Mouse (Mus musculus): ENCODE measurements around the gene Slc38a10. TPM values are rescaled to one million over a fixed set of nuclear protein-coding genes. Genes with fewer than 3 reads are reported as not detected.

The Slc38a10 gene
- 96.3 and 100 TPM in 2 replicates for polyA plus RNA-seq (2015; fragmentation: Nextera tagmentation; extraction: Ambion mirVana)

- peak; percentile 98 for ATAC-seq (ENCODE audit: low read depth)
- H3K4me2 ChIP-seq (ENCODE audit: low read depth, low read length), result peak within 1 kb of the TSS; percentile 89
- H3K36me3 ChIP-seq (ENCODE audit: control insufficient read depth, insufficient read depth, low read length), result no peaks in the 10 kb centered on the region; the same call in 1 of the 2 replicates
- H3K27ac ChIP-seq (ENCODE audit: low read length), result peak within 1 kb of the TSS; percentile 77
- no peaks in the 10 kb centered on the region for H3K27me3 ChIP-seq (ENCODE audit: control insufficient read depth, insufficient read depth, low read depth, low read length)
- WGBS, result under 1% methylated on average over 25 of the region's 28 CpGs
- H3K9ac ChIP-seq (ENCODE audit: low read length), result peak within 1 kb of the TSS; percentile 89
- H3K9me3 ChIP-seq (ENCODE audit: control insufficient read depth, low read length), result no peaks in the 10 kb centered on the region
- peaks cover 6% of the 10 kb centered on the region for H3K4me1 ChIP-seq (replicated peaks; ENCODE audit: control insufficient read depth, insufficient read depth, low read length)
- peak within 1 kb of the TSS; percentile 96 for H3K4me3 ChIP-seq (ENCODE audit: low read length)
Measured at GRCm38 (mm10) chr11:120151113-120151494, at the start of gene Slc38a10. Gene Slc38a10 (minus strand): TSS chr11:120151346.

DNA sequence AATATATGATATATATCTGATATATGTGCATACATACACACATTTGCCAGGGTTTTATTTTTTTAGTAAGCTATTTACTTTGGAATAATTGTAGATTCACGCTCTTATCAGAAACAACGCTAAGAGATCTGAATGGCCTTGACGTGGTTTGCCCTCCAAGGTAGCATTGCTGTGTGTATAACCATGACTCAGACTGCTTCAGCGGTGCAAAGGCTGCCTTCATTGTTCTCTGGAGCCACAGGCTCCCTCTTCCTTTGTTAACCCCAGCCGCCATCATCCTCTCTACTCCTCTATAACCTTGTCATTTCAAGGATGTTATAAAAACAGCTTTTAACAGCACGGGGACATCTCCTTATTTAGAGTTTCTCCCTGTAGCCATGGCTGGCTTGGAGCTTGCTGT is 49.5 kb upstream of the Slc38a10 start:
- Histone ChIP-seq H3K4me2 (ENCODE audit: low read depth, low read length) (no peak overlapping the region), H3K4me3 (ENCODE audit: low read length) (no peak overlapping the region), H3K9me3 (ENCODE audit: control insufficient read depth, low read length) (no peaks in the 10 kb centered on the region), H3K27me3 (ENCODE audit: control insufficient read depth, insufficient read depth, low read depth, low read length) (no peaks in the 10 kb centered on the region), H3K27ac (ENCODE audit: low read length) (no peak overlapping the region), H3K4me1 (replicated peaks; ENCODE audit: control insufficient read depth, insufficient read depth, low read length) (peaks cover 3% of the 10 kb centered on the region; the same call in 1 of the 2 replicates), H3K9ac (ENCODE audit: low read length) (no peak overlapping the region), H3K36me3 (ENCODE audit: control insufficient read depth, insufficient read depth, low read length) (no peaks in the 10 kb centered on the region)
- ATAC-seq (ENCODE audit: low read depth), result no peak
- WGBS, result 51% methylated on average over 6 of the region's 6 CpGs

GRCm38 (mm10) chr11:120199766-120200165 is 48.6 kb upstream of the Slc38a10 start:
- Histone ChIP-seq H3K27ac (ENCODE audit: low read length) (peak overlapping the region; percentile 43), H3K27me3 (ENCODE audit: control insufficient read depth, insufficient read depth, low read depth, low read length) (no peaks in the 10 kb centered on the region), H3K36me3 (ENCODE audit: control insufficient read depth, insufficient read depth, low read length) (no peaks in the 10 kb centered on the region), H3K9ac (ENCODE audit: low read length) (no peak overlapping the region), H3K9me3 (ENCODE audit: control insufficient read depth, low read length) (no peaks in the 10 kb centered on the region), H3K4me3 (ENCODE audit: low read length) (no peak overlapping the region), H3K4me2 (ENCODE audit: low read depth, low read length) (no peak overlapping the region), H3K4me1 (replicated peaks; ENCODE audit: control insufficient read depth, insufficient read depth, low read length) (peaks cover 3% of the 10 kb centered on the region; the same call in 1 of the 2 replicates)
- WGBS, result 66% methylated on average over 7 of the region's 7 CpGs
- ATAC-seq (ENCODE audit: low read depth), result peak; percentile 65; the same call in 1 of the 2 replicates

DNA sequence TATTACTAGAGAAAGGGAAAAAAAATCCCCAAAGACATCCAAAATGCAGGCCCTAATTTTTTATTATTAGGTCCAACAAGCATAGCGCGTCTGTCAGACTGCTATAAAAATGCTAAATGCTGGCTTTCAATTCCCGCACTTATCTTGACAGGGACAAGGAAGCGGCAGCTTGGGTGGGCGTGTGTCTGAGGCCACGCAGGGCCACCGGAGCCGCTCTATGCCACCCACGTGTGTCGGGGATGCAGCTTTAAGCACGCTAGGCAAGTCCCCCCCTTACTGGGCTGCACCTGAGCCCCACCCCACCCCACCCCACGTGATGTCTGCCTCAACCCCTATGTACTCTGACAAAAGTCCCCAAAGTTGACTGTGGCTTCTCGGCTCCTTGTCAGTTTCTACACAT is 47.7 kb upstream of the Slc38a10 start:
- H3K4me1 ChIP-seq (replicated peaks; ENCODE audit: control insufficient read depth, insufficient read depth, low read length), result peaks cover 8% of the 10 kb centered on the region; the same call in 1 of the 2 replicates
- H3K4me2 ChIP-seq (ENCODE audit: low read depth, low read length), result no peak overlapping the region
- H3K4me3 ChIP-seq (ENCODE audit: low read length), result no peak overlapping the region
- no peaks in the 10 kb centered on the region for H3K27me3 ChIP-seq (ENCODE audit: control insufficient read depth, insufficient read depth, low read depth, low read length)
- no peak overlapping the region for H3K9ac ChIP-seq (ENCODE audit: low read length)
- H3K9me3 ChIP-seq (ENCODE audit: control insufficient read depth, low read length), result no peaks in the 10 kb centered on the region
- H3K27ac ChIP-seq (ENCODE audit: low read length), result no peak overlapping the region
- WGBS, result 21% methylated on average over 13 of the region's 13 CpGs
- 0 out of 2 replicates have a peak, but pooled peaks have one; percentile 20 for ATAC-seq (ENCODE audit: low read depth)
- H3K36me3 ChIP-seq (ENCODE audit: control insufficient read depth, insufficient read depth, low read length), result no peaks in the 10 kb centered on the region

- WGBS, result 36% methylated on average over 14 of the region's 14 CpGs
- Histone ChIP-seq H3K4me3 (ENCODE audit: low read length) (peak overlapping the region; percentile 85), H3K27me3 (ENCODE audit: control insufficient read depth, insufficient read depth, low read depth, low read length) (no peaks in the 10 kb centered on the region), H3K9ac (ENCODE audit: low read length) (peak overlapping the region; percentile 71), H3K4me2 (ENCODE audit: low read depth, low read length) (peak overlapping the region; percentile 70), H3K27ac (ENCODE audit: low read length) (peak overlapping the region; percentile 90), H3K4me1 (replicated peaks; ENCODE audit: control insufficient read depth, insufficient read depth, low read length) (peaks cover 20% of the 10 kb centered on the region), H3K9me3 (ENCODE audit: control insufficient read depth, low read length) (no peaks in the 10 kb centered on the region), H3K36me3 (ENCODE audit: control insufficient read depth, insufficient read depth, low read length) (no peaks in the 10 kb centered on the region)
- ATAC-seq (ENCODE audit: low read depth), result no peak
Measured at GRCm38 (mm10) chr11:120190526-120191412, 39.6 kb upstream of the Slc38a10 start.

- Histone ChIP-seq H3K9me3 (ENCODE audit: control insufficient read depth, low read length) (no peaks in the 10 kb centered on the region), H3K27ac (ENCODE audit: low read length) (peak overlapping the region; percentile 99), H3K4me1 (replicated peaks; ENCODE audit: control insufficient read depth, insufficient read depth, low read length) (peaks cover 29% of the 10 kb centered on the region), H3K27me3 (ENCODE audit: control insufficient read depth, insufficient read depth, low read depth, low read length) (no peaks in the 10 kb centered on the region), H3K9ac (ENCODE audit: low read length) (peak overlapping the region; percentile 96), H3K4me2 (ENCODE audit: low read depth, low read length) (peak overlapping the region; percentile 87), H3K4me3 (ENCODE audit: low read length) (peak overlapping the region; percentile 85), H3K36me3 (ENCODE audit: control insufficient read depth, insufficient read depth, low read length) (no peaks in the 10 kb centered on the region)
- under 1% methylated on average over 59 of the region's 68 CpGs for WGBS
- ATAC-seq (ENCODE audit: low read depth), result peak; percentile 96
Measured at GRCm38 (mm10) chr11:120189459-120190312, 38.5 kb upstream of the Slc38a10 start.

DNA sequence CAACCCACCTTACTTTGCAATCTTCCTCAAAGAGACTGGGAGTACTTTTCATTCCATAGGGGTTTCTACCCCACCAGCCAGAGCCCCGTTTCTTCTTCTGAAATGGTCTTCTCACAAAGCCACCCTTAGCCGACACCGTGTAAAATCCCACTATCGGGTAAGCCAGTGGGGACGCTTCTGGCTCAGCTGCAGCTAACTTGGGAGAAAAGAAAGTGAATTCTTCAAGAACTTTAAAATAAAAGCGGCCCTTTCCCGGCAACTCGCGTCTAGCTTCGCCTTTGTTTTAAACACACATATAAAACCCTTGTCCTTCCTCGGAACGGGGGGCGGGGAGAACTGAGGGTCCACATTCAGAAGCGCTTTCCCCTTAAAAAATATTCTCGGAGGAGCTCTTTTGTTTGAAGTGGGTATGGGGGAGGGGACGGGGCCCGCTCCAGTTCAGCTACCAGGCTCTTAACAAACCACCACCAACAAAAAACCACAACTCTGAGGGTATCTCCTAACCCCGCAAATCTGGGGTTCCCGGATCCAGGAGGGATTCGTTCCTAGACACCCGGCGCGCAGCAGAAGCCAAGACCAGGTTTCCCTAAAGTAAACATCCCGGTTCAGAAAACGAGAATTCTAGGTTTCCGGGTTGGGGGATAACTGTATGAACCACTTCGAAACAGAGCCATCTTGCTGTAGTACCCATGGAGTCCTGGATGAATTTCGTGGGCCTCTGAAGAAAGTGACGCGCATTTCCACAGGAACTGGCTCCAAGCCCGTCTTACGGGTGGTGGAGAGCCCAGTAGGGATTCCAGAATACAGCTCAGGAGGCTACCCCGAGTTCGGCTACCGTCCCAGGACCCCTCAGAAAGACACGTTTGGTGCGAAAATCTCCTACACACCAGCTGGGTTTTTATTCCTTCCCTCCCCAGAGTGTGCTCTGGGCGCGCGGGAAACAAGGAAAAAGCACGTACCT is 37.6 kb upstream of the Slc38a10 start:
- ATAC-seq (ENCODE audit: low read depth), result peak; percentile 3
- Histone ChIP-seq H3K36me3 (ENCODE audit: control insufficient read depth, insufficient read depth, low read length) (no peaks in the 10 kb centered on the region), H3K9ac (ENCODE audit: low read length) (peak overlapping the region; percentile 96), H3K4me1 (replicated peaks; ENCODE audit: control insufficient read depth, insufficient read depth, low read length) (peaks cover 31% of the 10 kb centered on the region), H3K4me3 (ENCODE audit: low read length) (peak overlapping the region; percentile 85), H3K27ac (ENCODE audit: low read length) (peak overlapping the region; percentile 99), H3K9me3 (ENCODE audit: control insufficient read depth, low read length) (no peaks in the 10 kb centered on the region), H3K4me2 (ENCODE audit: low read depth, low read length) (peak overlapping the region; percentile 87), H3K27me3 (ENCODE audit: control insufficient read depth, insufficient read depth, low read depth, low read length) (no peaks in the 10 kb centered on the region)
- under 1% methylated on average over 41 of the region's 41 CpGs for WGBS

DNA sequence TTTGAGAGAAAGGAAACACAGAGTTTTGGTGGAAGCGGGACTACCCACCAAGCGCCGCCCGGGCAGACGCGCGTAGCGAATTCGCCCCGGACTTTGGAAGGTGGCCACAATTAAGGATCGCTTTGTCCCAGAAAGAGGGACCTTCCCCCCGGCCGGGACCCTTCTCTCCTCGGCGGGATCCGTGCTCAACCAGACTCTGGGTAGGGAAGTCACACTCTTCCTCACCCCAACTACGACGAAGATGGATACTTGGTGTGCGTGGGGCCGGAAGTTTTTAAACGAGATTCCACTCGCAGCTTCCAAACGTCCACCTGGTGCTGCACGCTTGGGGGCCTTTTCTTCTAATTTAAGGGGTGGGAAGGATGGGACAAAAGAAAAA is 36.9 kb upstream of the Slc38a10 start:
- peak overlapping the region; percentile 99 for H3K27ac ChIP-seq (ENCODE audit: low read length)
- peak overlapping the region; percentile 96 for H3K9ac ChIP-seq (ENCODE audit: low read length)
- peaks cover 33% of the 10 kb centered on the region for H3K4me1 ChIP-seq (replicated peaks; ENCODE audit: control insufficient read depth, insufficient read depth, low read length)
- no peaks in the 10 kb centered on the region for H3K9me3 ChIP-seq (ENCODE audit: control insufficient read depth, low read length)
- WGBS, result under 1% methylated on average over 24 of the region's 24 CpGs
- no peaks in the 10 kb centered on the region for H3K36me3 ChIP-seq (ENCODE audit: control insufficient read depth, insufficient read depth, low read length)
- no peaks in the 10 kb centered on the region for H3K27me3 ChIP-seq (ENCODE audit: control insufficient read depth, insufficient read depth, low read depth, low read length)
- no peak for ATAC-seq (ENCODE audit: low read depth)
- peak overlapping the region; percentile 85 for H3K4me3 ChIP-seq (ENCODE audit: low read length)
- peak overlapping the region; percentile 87 for H3K4me2 ChIP-seq (ENCODE audit: low read depth, low read length)
